Mouse (Mus musculus): ENCODE results near the gene Sfpq.

Sfpq gene

GRCm38 (mm10) chr4:127027228-127028190 is 6.4 kb downstream of the Sfpq start:
- no peak for DNase-seq (ENCODE audit: low spot score in 2 of 2)

- no peak for DNase-seq (ENCODE audit: low spot score in 2 of 2)
These were observed 16.0 kb downstream of the Sfpq start for GRCm38 (mm10) chr4:127037158-127037557.

GRCm38 (mm10) chr4:127037908-127038827 is 17.0 kb downstream of the Sfpq start:
- DNase-seq (ENCODE audit: low spot score in 2 of 2) = no peak

GRCm38 (mm10) chr4:127038828-127039349 is 17.8 kb downstream of the Sfpq start:
- DNase-seq (ENCODE audit: low spot score in 2 of 2) = no peak

- no peak for DNase-seq (ENCODE audit: low spot score in 2 of 2)
These were observed 18.9 kb downstream of the Sfpq start for GRCm38 (mm10) chr4:127039871-127040483.

GRCm38 (mm10) chr4:127043540-127043939 is 22.4 kb downstream of the Sfpq start:
- no peak for DNase-seq (ENCODE audit: low spot score in 2 of 2)

GRCm38 (mm10) chr4:127051121-127051520 is 30.0 kb downstream of the Sfpq start:
- no peak for DNase-seq (ENCODE audit: low spot score in 2 of 2)

GRCm38 (mm10) chr4:127053071-127053470 is 31.9 kb downstream of the Sfpq start:
- no peak for DNase-seq (ENCODE audit: low spot score in 2 of 2)

GRCm38 (mm10) chr4:127054522-127055198 is 33.5 kb downstream of the Sfpq start:
- no peak for DNase-seq (ENCODE audit: low spot score in 2 of 2)

- DNase-seq (ENCODE audit: low spot score in 2 of 2) = peak; percentile 83 to 89
These were observed 39.6 kb downstream of the Sfpq start, which contains the start of gene Zmym1 for GRCm38 (mm10) chr4:127060585-127061290. Gene Zmym1 (minus strand): TSS chr4:127061152.

- DNase-seq (ENCODE audit: low spot score in 2 of 2) = no peak
These were observed 42.9 kb downstream of the Sfpq start for GRCm38 (mm10) chr4:127064051-127064450.

- no peak for DNase-seq (ENCODE audit: low spot score in 2 of 2)
These were observed 53.8 kb downstream of the Sfpq start for GRCm38 (mm10) chr4:127074915-127075314.

GRCm38 (mm10) chr4:127076875-127077548 is 55.9 kb downstream of the Sfpq start, which contains the start of gene Zmym6:
Gene Zmym6 (plus strand): TSS chr4:127077383.
- peak; percentile 91 to 94 for DNase-seq (ENCODE audit: low spot score in 2 of 2)

GRCm38 (mm10) chr4:127080806-127081205 is 59.7 kb downstream of the Sfpq start:
- DNase-seq (ENCODE audit: low spot score in 2 of 2) = no peak

GRCm38 (mm10) chr4:127083131-127083530 is 62.0 kb downstream of the Sfpq start:
- no peak for DNase-seq (ENCODE audit: low spot score in 2 of 2)

- no peak for DNase-seq (ENCODE audit: low spot score in 2 of 2)
These were observed 64.6 kb downstream of the Sfpq start for GRCm38 (mm10) chr4:127085761-127086160.
